Mouse (Mus musculus) heart, postnatal 10 days (tissue): ENCODE measurements around the gene Tle2. TPM values are rescaled to one million over a fixed set of nuclear protein-coding genes. Genes with fewer than 3 reads are reported as not detected.

Experiments used
- DNase-seq, 2 experiments: peaks; one replicate each; pipeline ENCODE4 v3.0.0; 2021
- intact Hi-C: fragments of 180-260 bp; cut with DNase I; formaldehyde crosslinking; loops from one replicate; pipeline ENCODE4 v1.15.1; 2025
- total RNA-seq, 2 experiments: library from RNA; stranded (reverse); gene quantifications; 2 replicates each; pipeline ENCODE4 v1.2.3; 2021

Tle2 gene
- total RNA-seq, 2 experiments from 2014 or later, result 8.1 to 11.2 TPM

- DNase-seq, result peak; percentile 83
- intact Hi-C loops, result no loop called here
Measured at GRCm38 (mm10) chr10:81633253-81634099, 59.1 kb downstream of the Tle2 start.

DNA sequence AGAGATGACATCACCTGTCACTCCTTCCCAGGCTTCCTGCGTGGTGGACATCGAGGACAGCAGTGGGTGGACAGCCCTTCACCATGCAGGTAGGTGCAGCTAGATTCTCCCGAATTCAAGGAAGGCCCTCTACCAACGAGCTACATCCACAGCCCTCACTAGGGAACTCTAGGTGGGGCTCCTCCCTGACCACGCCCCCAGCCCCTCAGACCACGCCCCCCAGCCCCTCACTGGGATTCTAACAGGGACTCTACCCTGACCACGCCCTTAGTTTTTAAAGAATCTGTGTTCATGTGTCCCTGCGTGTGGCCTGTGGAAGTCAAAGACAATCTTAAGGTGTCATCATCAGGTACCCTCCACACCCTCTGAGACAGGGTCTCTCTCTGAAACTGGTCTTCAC, 62.0 kb downstream of the Tle2 start:
- DNase-seq, result no peak
- intact Hi-C loops, result no loop called here

- intact Hi-C loops, result no loop called here
- no peak for DNase-seq
Measured at GRCm38 (mm10) chr10:81638101-81638500, 63.7 kb downstream of the Tle2 start.

Other genes starting within 250 kb of the Tle2 start
- 1 to 10 TPM; 7.7 to 8.5 TPM for gene Tbxa2r, start 245.8 kb upstream of the Tle2 start, total RNA-seq
- 1 to 10 TPM; 4.8 to 6.1 TPM for gene Gipc3, start 231.3 kb upstream of the Tle2 start, total RNA-seq
- gene Hmg20b, start 224.1 kb upstream of the Tle2 start, total RNA-seq, result 100 to 1,000 TPM in 1 of 2 experiments, 10 to 100 TPM in 1; 88.1 to 105 TPM
- 10 to 100 TPM; 11.6 to 14.4 TPM for gene Mfsd12, start 217.1 kb upstream of the Tle2 start, total RNA-seq
- gene 4930404N11Rik, start 208.7 kb upstream of the Tle2 start, total RNA-seq, result 1 to 10 TPM in 1 of 2 experiments, under 1 TPM in 1; 0.42 to 1.1 TPM
- 10 to 100 TPM; 39.7 to 41.2 TPM for gene Fzr1, start 196.0 kb upstream of the Tle2 start, total RNA-seq
- 10 to 100 TPM; 53.2 to 57.5 TPM for gene Dohh, start 190.1 kb upstream of the Tle2 start, total RNA-seq
- under 1 TPM; 0.74 to 0.87 TPM for gene Gm48551, start 190.1 kb upstream of the Tle2 start, total RNA-seq
- gene Gm48552, start 185.6 kb upstream of the Tle2 start, total RNA-seq, result under 1 TPM; 0.77 to 0.98 TPM
- 1 to 10 TPM; 1.3 to 2.2 TPM for gene Smim24, start 181.5 kb upstream of the Tle2 start, total RNA-seq
- 100 to 1,000 TPM; 139 to 163 TPM for gene Nfic, start 118.9 kb upstream of the Tle2 start, total RNA-seq
- gene Celf5, start 91.9 kb upstream of the Tle2 start, total RNA-seq, result under 1 TPM; 0.32 to 0.48 TPM
- gene Ncln, start 78.2 kb upstream of the Tle2 start, total RNA-seq, result 10 to 100 TPM; 64.0 to 65.0 TPM
- under 1 TPM; 0.86 to 0.87 TPM for gene S1pr4, start 74.4 kb upstream of the Tle2 start, total RNA-seq
- gene Gna15, start 50.3 kb upstream of the Tle2 start, total RNA-seq, result under 1 TPM; 0.60 to 0.74 TPM
- gene Gna11, start 29.4 kb upstream of the Tle2 start, total RNA-seq, result 10 to 100 TPM; 59.2 to 60.6 TPM
- gene Aes, start 15.1 kb upstream of the Tle2 start, total RNA-seq, result 100 to 1,000 TPM; 867 to 890 TPM
- gene Tle6, start 26.5 kb downstream of the Tle2 start, total RNA-seq, result 10 to 100 TPM; 10.2 to 11.1 TPM
- 1 to 10 TPM; 1.3 to 1.4 TPM for gene BC025920, start 31.7 kb downstream of the Tle2 start, total RNA-seq
- 10 to 100 TPM; 12.8 to 14.2 TPM for gene Sirt6, start 53.2 kb downstream of the Tle2 start, total RNA-seq
- gene Ankrd24, start 54.0 kb downstream of the Tle2 start, total RNA-seq, result 10 to 100 TPM; 13.9 to 16.6 TPM
- 1 to 10 TPM; 2.7 to 2.9 TPM for gene Gm10778, start 74.5 kb downstream of the Tle2 start, total RNA-seq
- gene Zfp433, start 130.3 kb downstream of the Tle2 start, total RNA-seq, result 1 to 10 TPM; 7.2 to 7.7 TPM
- gene Gm3055, start 196.6 kb downstream of the Tle2 start, total RNA-seq, result 1 to 10 TPM; 2.0 to 3.2 TPM
- 1 to 10 TPM; 1.8 to 2.1 TPM for gene Gm4767, start 237.6 kb downstream of the Tle2 start, total RNA-seq